Mouse (Mus musculus) lung, postnatal 0 days (tissue): ENCODE data around the gene Smim15. TPM values are rescaled to one million over a fixed set of nuclear protein-coding genes. Genes with fewer than 3 reads are reported as not detected.

Experiments
- ATAC-seq: fragments of 200-750 bp; cut with Nextera tagmentation; 2 replicates; pipeline ENCODE4 v1.8.0; 2017; ENCODE audit warnings: moderate library complexity
- DNase-seq: peaks from one replicate; pipeline ENCODE4 v3.0.0-alpha.2; 2016; ENCODE audit warnings: low spot score
- H3K27ac ChIP-seq: fragments of 300-500 bp; sonication (generic); 2 replicates; pipeline ENCODE4 v1.5.1; 2014; ENCODE audit warnings: antibody characterized with exemption, mild to moderate bottlenecking, low read length, mixed read lengths
- H3K27me3 ChIP-seq: fragments of 300-500 bp; sonication (generic); replicated peaks from 2 replicates; pipeline ENCODE4 v1.6.1; 2014; ENCODE audit warnings: low read length, mixed read lengths; ENCODE audit not compliant: insufficient read depth
- H3K36me3 ChIP-seq: fragments of 300-500 bp; sonication (generic); 2 replicates; pipeline ENCODE4 v1.6.1; 2014; ENCODE audit warnings: low read length, mixed read lengths; ENCODE audit not compliant: insufficient read depth
- H3K4me1 ChIP-seq: fragments of 300-500 bp; sonication (generic); 2 replicates; pipeline ENCODE4 v1.6.1; 2014; ENCODE audit warnings: antibody characterized with exemption, low read depth, low read length, mixed read lengths; ENCODE audit not compliant: insufficient read depth
- H3K4me2 ChIP-seq: fragments of 300-500 bp; sonication (generic); replicated peaks from 2 replicates; pipeline ENCODE4 v1.6.1; 2014; ENCODE audit warnings: low read depth, mild to moderate bottlenecking, low read length, moderate library complexity, mixed read lengths
- H3K4me3 ChIP-seq: fragments of 300-500 bp; sonication (generic); 2 replicates; pipeline ENCODE4 v1.5.1; 2014; ENCODE audit warnings: low read depth, low read length
- H3K9ac ChIP-seq: fragments of 300-500 bp; sonication (generic); replicated peaks from 2 replicates; pipeline ENCODE4 v1.6.1; 2014; ENCODE audit warnings: low read depth, mild to moderate bottlenecking
- H3K9me3 ChIP-seq: fragments of 300-500 bp; sonication (generic); 2 replicates; pipeline ENCODE4 v1.6.1; 2016; ENCODE audit warnings: low read length, mixed read lengths
- CTCF ChIP-seq: IDR thresholded peaks from 2 replicates; pipeline ENCODE4 v1.5.1; 2016; ENCODE audit warnings: antibody characterized with exemption, mild to moderate bottlenecking
- EP300 ChIP-seq: IDR thresholded peaks from 2 replicates; pipeline ENCODE4 v1.6.1; 2016; ENCODE audit warnings: antibody characterized with exemption, mild to moderate bottlenecking, control low read depth
- WGBS: fragments of 180-500 bp; shearing (Covaris S2); extraction: QIAGEN DNeasy Blood & Tissue Kit; methylation state at CpG from one replicate; pipeline ENCODE4 v1.1.7; 2014; 5-methylcytosine and 5-hydroxymethylcytosine counted together
- polyA plus RNA-seq: library from polyadenylated mRNA; unstranded; fragments of >200 nt; fragmentation: Nextera tagmentation; extraction: Ambion mirVana; gene quantifications from 2 replicates; pipeline ENCODE4 v1.2.1, GENCODE M21; 2015

The Smim15 gene
- polyA plus RNA-seq, 1 experiment from 2014 or later, result 65.7 TPM

- no peak overlapping the region for H3K4me2 ChIP-seq
- no peak overlapping the region for H3K4me3 ChIP-seq
- H3K9me3 ChIP-seq, result no peaks in the 10 kb centered on the region
- peak; percentile 67 for DNase-seq
- no peaks in the 10 kb centered on the region for H3K36me3 ChIP-seq
- H3K9ac ChIP-seq, result no peak overlapping the region
- H3K27me3 ChIP-seq, result no peaks in the 10 kb centered on the region
- 40% methylated on average over 3 of the region's 3 CpGs for WGBS
- H3K4me1 ChIP-seq, result no peaks in the 10 kb centered on the region
- TF ChIP-seq CTCF, result no peak
- no peak for TF ChIP-seq EP300
- no peak overlapping the region for H3K27ac ChIP-seq
- peak; percentile 79 for ATAC-seq
Measured at GRCm38 (mm10) chr13:108056896-108057295, 12.7 kb downstream of the Smim15 start.

DNA sequence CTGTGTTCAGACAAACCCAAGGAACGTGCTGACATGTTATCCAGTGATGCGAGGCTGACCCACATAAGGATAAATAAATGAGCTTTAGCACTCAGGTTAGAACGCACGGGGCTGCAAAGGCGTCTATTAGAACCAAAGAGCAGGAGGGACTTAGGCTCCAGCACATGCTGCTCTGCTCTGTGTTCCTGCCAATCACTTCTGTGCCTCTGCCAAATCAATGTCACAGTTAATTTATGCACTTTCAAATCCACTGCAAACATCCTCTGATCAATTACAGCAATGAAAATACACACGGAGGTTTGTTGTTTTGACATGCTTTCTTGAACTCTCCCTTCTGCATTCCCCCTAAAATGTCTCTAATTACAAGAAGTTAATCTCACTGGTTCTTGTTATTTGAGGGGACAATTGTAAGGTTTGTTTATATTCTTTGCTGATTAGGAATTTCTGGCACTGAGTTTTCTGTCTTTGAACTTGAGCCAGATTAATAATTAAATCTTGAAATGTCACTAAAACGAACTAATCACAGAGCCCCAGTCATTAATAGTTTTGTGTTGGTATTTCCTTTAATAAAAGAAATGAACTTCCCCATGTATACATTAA, 16.1 kb downstream of the Smim15 start:
- TF ChIP-seq EP300 (no peak), CTCF (no peak)
- Histone ChIP-seq H3K27ac (no peak overlapping the region), H3K4me3 (no peak overlapping the region), H3K4me2 (no peak overlapping the region), H3K4me1 (no peaks in the 10 kb centered on the region), H3K9ac (no peak overlapping the region), H3K9me3 (no peaks in the 10 kb centered on the region), H3K36me3 (no peaks in the 10 kb centered on the region), H3K27me3 (no peaks in the 10 kb centered on the region)
- WGBS, result 35% methylated on average over 7 of the region's 7 CpGs
- ATAC-seq (no peak), DNase-seq (no peak)

DNA sequence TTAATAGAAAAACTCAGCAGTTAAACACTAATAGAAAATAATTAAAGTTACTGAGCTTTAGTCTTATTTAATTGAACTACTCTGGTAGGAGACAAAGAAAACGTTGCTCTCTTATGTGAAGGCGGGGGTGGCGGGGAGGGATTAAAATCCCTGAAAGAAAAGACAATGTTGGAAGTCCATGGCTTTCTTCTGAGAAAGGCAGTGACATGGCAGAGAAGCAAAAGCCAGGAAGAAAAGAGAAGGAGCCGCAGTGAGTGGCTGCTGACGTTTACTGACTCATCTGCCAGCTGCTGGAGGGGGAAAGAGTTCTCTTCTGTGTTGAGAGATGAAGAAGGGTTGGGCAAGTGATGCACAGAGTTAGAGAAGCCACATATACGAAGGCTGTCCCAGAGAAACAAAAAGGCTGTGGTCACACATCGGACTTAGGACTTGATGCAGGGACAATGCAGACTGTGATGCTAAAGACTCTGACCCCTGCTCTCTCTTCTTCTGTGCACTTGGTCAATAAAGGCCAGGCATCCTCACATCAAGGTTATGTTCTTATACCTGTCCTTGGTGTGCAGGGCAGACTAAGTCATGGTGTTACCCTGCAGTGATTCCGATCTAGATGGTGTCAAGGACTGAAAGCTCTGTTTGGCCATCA, 16.8 kb downstream of the Smim15 start:
- Histone ChIP-seq H3K27me3 (no peaks in the 10 kb centered on the region), H3K36me3 (no peaks in the 10 kb centered on the region), H3K4me1 (no peaks in the 10 kb centered on the region), H3K27ac (no peak overlapping the region), H3K9me3 (no peaks in the 10 kb centered on the region), H3K4me2 (no peak overlapping the region), H3K4me3 (no peak overlapping the region), H3K9ac (no peak overlapping the region)
- no peak for ATAC-seq
- TF ChIP-seq CTCF (no peak), EP300 (no peak)
- DNase-seq, result peak; percentile 48
- 57% methylated on average over 8 of the region's 8 CpGs for WGBS

GRCm38 (mm10) chr13:108062900-108063299, 18.7 kb downstream of the Smim15 start:
- no peak overlapping the region for H3K4me2 ChIP-seq
- ATAC-seq (peak; percentile 67), DNase-seq (no peak)
- no peaks in the 10 kb centered on the region for H3K27me3 ChIP-seq
- no peak overlapping the region for H3K4me3 ChIP-seq
- WGBS, result 37% methylated on average over 5 of the region's 5 CpGs
- H3K27ac ChIP-seq, result no peak overlapping the region
- no peaks in the 10 kb centered on the region for H3K36me3 ChIP-seq
- TF ChIP-seq EP300 (no peak), CTCF (no peak)
- no peaks in the 10 kb centered on the region for H3K9me3 ChIP-seq
- H3K9ac ChIP-seq, result no peak overlapping the region
- H3K4me1 ChIP-seq, result no peaks in the 10 kb centered on the region

GRCm38 (mm10) chr13:108063374-108064134, 19.3 kb downstream of the Smim15 start:
- Histone ChIP-seq H3K9ac (no peak overlapping the region), H3K4me2 (no peak overlapping the region), H3K4me1 (no peaks in the 10 kb centered on the region), H3K9me3 (no peaks in the 10 kb centered on the region), H3K27ac (peak overlapping the region; percentile 54), H3K27me3 (no peaks in the 10 kb centered on the region), H3K4me3 (no peak overlapping the region), H3K36me3 (no peaks in the 10 kb centered on the region)
- peak; percentile 68 for DNase-seq
- TF ChIP-seq CTCF (peak; percentile 28), EP300 (no peak)
- WGBS, result 50% methylated on average over 11 of the region's 11 CpGs
- ATAC-seq, result peak; percentile 84

DNA sequence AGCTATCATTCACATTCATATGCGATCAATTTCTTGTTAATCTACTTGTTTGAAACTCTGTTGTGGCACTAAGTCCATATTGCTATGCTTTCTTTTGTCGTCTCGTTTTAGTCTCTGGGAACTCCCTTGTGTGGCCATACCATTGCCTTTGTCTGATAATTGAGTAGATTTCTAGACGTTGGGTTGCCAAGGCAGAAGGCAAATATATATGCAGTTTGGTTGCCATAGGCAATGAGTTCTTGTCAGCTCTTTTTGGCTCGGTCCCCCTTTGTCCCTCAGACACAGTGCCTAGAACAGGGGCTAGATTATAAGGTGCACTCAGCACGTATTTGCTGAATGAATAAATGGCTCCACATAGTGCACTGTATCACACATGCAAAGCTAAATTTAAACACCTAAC, 20.1 kb downstream of the Smim15 start:
- ATAC-seq, result no peak
- H3K4me3 ChIP-seq, result no peak overlapping the region
- no peaks in the 10 kb centered on the region for H3K36me3 ChIP-seq
- H3K4me1 ChIP-seq, result no peaks in the 10 kb centered on the region
- no peaks in the 10 kb centered on the region for H3K27me3 ChIP-seq
- no peak overlapping the region for H3K4me2 ChIP-seq
- no peaks in the 10 kb centered on the region for H3K9me3 ChIP-seq
- H3K27ac ChIP-seq, result no peak overlapping the region
- WGBS, result 78% methylated on average over 6 of the region's 6 CpGs
- TF ChIP-seq CTCF (no peak), EP300 (no peak)
- no peak for DNase-seq
- no peak overlapping the region for H3K9ac ChIP-seq
